In the genomic region with DNA sequence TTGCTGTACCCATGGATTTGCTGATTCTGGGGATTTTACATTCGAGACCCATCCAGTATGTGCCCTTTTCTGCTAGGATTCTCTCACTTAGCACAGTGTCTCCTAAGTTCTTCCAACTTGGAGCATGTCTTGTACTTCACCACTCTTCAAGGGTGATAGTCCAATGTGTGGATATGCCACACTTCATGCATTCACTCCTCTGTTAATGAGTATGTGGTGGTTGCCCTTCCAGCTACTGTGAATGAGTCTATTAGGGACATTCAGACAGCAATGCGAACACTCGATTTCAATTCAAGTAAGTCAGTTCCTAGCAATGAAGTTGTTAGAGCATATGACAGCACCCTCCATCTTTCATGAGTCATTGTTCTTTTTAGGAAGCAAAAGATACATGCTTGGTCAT, we compare ENCODE assay signal across 21 mouse cellular contexts. TPM values are rescaled to one million over a fixed set of nuclear protein-coding genes. Genes with fewer than 3 reads are reported as not detected.
"Had no signal": no experiment of that assay in that cellular context is flagged by ENCODE, and none has a peak within 500 bp of the region (broad histone marks: within the 10 kb centered on the region; RNA-seq: fewer than 3 reads in every experiment).

No protein-coding gene starts in this region.

- H3K9me3 ChIP-seq: liver, embryonic 13.5 days; midbrain, embryonic 12.5 days; midbrain, embryonic 15.5 days; neural tube, embryonic 13.5 days; stomach, embryonic 15.5 days had no signal

- H3K36me3 ChIP-seq: liver, embryonic 13.5 days; midbrain, embryonic 12.5 days; midbrain, embryonic 15.5 days; neural tube, embryonic 13.5 days; stomach, embryonic 15.5 days had no signal

- DNase-seq: layer of hippocampus, postnatal 36 days; liver, embryonic 13.5 days; lung, adult 2 months; lung, postnatal 14 days; lung, postnatal 4 days; retina, postnatal 1 day; right cerebral cortex, postnatal 25 days; spleen, adult 18-20 months; thymus, postnatal 25 days had no signal

- H3K9ac ChIP-seq: liver, embryonic 13.5 days; midbrain, embryonic 12.5 days; midbrain, embryonic 15.5 days; neural tube, embryonic 13.5 days; stomach, embryonic 15.5 days had no signal

- H3K27ac ChIP-seq: hindbrain, postnatal 0 days; left cerebral cortex, adult 2 months; liver, embryonic 13.5 days; midbrain, embryonic 12.5 days; midbrain, embryonic 15.5 days; neural tube, embryonic 13.5 days; stomach, embryonic 15.5 days had no signal

- H3K4me3 ChIP-seq: left cerebral cortex, adult 2 months; liver, embryonic 13.5 days; midbrain, embryonic 12.5 days; midbrain, embryonic 15.5 days; myocyte; neural tube, embryonic 13.5 days; stomach, embryonic 15.5 days had no signal

- H3K4me2 ChIP-seq: liver, embryonic 13.5 days; midbrain, embryonic 12.5 days; midbrain, embryonic 15.5 days; neural tube, embryonic 13.5 days; stomach, embryonic 15.5 days had no signal

- H3K4me1 ChIP-seq: liver, embryonic 13.5 days; midbrain, embryonic 12.5 days; midbrain, embryonic 15.5 days; neural tube, embryonic 13.5 days had no signal

- ATAC-seq: hindbrain, postnatal 0 days; inflammation-experienced regulatory T-cells, adult 6 months; intestine, embryonic 16.5 days; midbrain, embryonic 15.5 days had no signal

- H3K27me3 ChIP-seq: liver, embryonic 13.5 days; midbrain, embryonic 15.5 days; neural tube, embryonic 13.5 days; stomach, embryonic 15.5 days had no signal

RNA-seq across cellular contexts. Expression of a gene that starts 6.5 kb away (rescaled TPM):
- polyA plus RNA-seq: liver, adult 2 months; liver, embryonic 16.5 days had no signal

RNA-seq across cellular contexts. Expression of a gene that starts 59.3 kb away (rescaled TPM):
- polyA plus RNA-seq: hindbrain, postnatal 0 days; inflammation-experienced regulatory T-cells, adult 6 months; intestine, embryonic 16.5 days; liver, adult 2 months; liver, embryonic 13.5 days; liver, embryonic 16.5 days; lung, adult 2 months; midbrain, embryonic 12.5 days; midbrain, embryonic 15.5 days; myocyte; neural tube, embryonic 13.5 days; thymus, postnatal 0 days had no signal
